Mouse (Mus musculus): ENCODE measurements around the gene Dda1.

Gene Dda1

DNA sequence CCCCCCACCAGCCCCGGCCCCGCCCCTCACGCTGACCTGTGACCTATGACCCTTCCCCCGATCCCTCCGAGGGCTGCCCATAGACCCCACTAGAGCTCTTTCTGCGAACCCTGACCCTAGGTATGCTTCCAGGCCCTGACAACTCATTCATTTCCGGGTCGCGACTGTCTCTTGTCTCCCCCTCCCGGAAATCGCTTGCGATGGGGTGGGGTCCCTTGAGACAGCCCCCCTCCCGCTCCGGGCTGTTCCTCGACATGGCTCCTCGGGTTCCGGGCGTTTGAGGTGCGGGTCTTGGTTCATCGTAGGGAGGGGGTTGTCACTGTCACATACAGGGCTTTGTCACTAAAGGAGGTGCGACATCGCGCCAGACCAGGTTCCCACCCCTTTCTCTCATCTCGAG lies 412 bp downstream of the Dda1 start:
- peak; percentile 60 to 66 for DNase-seq

GRCm38 (mm10) chr8:71470146-71470912 lies 1.3 kb downstream of the Dda1 start:
- DNase-seq = no peak

- DNase-seq = no peak
Measured at GRCm38 (mm10) chr8:71470913-71471255, 1.9 kb downstream of the Dda1 start.

DNA sequence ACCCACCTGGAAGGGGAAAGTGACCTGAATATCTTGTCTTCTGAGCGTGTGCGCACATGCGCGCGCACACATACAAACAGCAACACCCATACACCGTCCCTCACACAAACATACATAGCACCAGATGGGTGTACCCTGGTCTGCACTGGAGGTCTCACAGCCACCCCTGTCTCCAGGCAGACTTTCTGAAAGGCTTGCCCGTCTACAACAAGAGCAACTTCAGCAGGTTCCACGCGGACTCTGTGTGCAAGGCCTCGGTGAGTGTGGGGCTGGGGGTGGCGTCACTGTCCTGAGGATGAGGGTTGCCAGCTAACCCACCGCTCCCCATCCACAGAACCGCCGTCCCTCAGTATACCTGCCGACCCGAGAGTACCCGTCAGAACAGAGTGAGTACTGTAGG lies 2.9 kb downstream of the Dda1 start:
- no peak for DNase-seq

DNA sequence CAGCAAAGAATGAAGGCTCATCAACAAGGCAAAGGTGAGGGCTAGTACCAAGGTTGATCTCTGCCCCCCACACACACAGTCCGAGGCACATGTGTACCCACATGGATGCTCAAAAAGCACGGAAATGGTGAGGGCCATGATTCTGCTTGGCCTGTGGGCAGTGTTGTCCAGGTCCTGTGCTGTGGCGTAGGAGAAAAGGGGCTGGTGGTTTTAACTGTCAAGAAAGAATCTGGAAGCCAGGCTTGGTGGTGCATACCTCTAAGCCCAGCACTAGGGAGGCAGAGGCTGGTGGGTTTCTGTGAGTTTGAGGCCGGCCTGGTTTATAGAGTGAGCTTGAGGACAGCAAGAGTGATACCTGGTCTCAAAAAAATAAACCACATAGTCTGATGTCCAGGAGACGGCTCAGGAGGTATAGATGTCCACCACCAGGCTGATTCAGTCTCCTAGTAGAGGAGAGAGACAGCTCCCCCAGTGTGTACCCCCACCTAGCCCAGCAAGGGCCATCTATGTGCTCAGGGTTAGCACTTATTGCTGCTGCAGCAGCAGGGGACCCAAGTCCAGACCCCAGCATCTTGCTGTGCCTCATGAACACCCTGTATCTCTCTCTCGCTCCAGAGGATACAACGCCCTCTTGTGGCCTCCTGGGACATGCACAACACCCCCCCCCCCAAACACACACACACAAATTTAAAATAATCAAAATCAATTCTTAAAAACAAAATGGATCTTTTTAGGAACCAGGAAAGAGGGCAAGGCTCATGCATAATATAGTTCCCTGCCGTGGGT lies 3.8 kb downstream of the Dda1 start:
- DNase-seq = no peak

- DNase-seq = no peak
Measured at GRCm38 (mm10) chr8:71474344-71474743, 5.3 kb downstream of the Dda1 start.

DNA sequence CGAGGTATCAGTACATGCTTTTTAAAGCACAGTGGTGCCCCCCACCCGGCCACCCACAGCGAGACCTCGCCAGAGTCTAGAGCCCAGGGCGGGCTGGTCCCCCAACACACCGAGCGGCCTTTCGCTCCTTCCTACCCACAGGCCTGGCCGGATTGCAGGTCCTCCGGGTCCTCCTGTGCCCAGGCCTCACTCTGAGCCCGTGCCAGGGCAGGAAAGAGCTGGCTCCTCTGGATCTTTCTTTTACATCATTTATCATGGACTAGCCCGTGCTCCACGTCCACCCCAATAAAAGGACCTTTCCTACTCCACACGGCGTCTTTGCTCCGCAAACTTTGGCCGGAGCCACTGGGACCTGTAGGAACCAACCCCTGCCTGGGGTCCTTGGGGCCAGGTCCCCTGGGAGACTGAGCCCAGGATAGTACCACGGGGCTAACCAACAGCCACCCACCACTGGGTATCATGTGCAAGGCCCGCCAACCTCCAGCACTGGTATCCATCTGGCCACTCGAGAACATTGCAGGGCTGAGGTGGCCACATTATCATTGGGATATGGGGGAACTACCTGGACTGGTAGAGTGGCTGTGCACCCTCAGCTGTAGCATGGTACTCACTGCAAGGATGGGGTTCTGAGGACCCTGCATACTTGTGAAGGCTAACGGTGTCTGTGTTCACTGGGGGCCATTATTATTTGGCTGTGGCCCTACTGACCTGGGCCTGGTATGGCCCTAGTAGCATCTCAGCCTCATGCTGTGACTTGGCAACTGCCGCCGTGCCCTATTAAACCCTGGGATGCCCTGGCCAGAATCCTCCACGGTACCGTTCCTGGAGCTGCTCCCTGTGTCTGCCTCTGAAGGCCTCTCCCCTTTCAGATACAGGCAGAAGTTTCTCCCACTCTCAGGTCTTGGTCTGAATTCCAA lies 6.0 kb downstream of the Dda1 start:
- DNase-seq = no peak

DNA sequence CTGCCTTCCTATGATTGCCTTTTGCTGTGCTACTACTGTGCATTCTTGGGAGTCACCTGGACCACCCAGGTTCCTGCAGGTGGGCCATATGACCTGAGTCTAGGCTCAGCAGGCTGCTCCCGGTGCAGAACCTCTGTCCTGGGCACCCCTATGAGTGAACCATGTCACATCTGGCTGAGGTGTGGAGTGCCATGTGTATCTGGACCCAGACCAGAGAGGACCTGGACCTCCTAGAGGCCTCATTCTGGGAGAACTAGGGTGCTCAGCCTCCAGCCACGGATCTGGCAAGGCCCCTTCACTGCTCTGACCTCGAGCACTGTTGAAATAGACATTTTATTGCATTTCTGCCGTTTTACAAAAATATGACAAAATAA lies 6.7 kb downstream of the Dda1 start:
- DNase-seq = no peak

DNA sequence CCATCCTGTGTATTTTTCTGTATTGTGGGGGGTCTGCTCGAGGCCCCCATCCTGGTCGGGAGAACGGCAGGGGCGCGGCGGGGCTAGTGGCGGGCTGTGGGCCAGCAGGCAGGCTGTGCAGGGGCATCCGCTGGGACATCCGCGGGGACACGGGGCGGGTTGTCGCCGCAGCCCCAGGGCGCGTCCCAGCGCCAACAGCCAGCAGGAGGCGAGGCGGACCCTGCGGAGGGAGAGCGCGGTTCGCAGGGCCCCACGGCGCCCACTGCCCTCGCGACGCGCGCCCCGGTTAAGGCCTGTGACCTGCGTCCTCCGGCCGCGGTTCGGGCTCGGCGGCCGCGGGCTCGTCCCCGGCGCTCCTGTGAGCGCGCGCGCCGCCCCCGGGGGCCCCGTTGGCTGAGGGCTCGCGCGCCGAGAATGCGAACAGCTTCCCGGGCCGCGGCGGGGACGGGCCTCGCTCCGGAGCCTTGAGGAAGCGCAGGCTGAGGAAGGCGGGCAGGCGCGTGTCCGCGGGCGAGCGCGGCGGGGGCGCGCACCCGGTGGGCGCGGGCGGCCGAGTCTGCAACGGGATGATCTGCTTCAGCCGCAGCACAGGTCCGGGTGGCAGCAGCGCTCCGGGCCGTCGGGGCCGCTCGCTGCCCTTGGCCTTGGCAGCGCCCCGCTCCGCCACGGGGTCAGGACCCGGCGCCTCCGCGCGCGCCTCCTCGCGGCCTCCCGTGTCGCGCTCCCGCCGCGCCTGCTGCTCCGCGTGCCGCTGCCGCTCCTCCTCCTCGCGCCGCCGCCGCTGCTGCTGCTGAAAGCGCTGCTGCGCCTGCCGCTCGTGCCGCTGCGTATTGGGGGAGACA lies 7.3 kb downstream of the Dda1 start:
- DNase-seq = peak; percentile 84 to 93

DNA sequence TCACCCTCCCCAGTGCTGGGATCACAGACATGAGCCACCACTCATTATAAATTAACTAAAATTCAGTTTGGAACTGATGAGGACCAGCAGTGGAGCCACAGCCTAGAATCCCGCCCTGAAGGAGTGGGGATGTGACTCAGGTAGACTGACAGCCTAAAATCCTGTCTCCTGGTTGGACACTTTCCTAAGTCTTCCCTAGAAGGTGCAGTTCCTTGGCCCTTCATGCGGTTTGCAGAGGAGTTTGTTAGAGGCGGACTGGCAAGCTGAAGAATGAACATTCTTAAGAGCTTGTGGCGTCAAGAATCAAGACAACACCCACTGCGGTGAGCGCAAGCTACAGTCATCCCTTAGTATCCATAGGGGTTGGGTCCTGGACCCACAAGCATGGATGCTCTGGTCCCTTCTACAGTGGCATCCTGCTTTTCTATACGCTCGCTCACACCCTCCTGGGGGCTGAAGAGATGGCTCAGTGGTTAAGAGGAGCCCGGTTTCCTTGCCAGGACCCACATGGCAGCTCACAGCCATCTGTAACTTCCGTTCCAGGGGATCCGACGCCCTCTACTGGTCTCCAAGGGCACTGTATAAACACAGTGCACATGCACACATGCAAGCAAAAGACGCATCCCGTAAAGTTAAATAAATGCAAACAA lies 8.3 kb downstream of the Dda1 start:
- DNase-seq = peak in 1 of 2 experiments; percentile 38

- DNase-seq = no peak
Measured at GRCm38 (mm10) chr8:71478943-71479342, 9.9 kb downstream of the Dda1 start.

DNA sequence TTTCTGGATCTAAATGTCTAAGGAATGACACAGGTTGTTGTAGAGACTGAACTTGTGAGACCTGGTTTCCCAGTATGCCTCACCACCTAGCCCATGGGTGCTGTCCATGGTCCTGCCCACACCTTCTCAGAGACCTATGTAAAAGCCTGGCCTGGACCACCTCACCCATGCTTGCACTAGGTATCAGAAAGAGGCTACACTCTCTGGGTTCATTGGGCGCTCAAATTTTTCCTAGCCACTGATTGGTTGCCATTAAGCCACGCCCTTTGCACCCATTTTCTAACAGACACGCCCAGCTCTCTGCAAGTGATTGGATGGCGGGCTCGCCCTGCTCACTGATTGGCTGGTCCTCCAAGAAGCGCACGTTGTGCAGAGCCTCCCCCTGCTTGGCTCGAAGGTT lies 14.9 kb downstream of the Dda1 start:
- DNase-seq = peak; percentile 36 to 59

GRCm38 (mm10) chr8:71484736-71485135 lies 15.7 kb downstream of the Dda1 start:
- no peak for DNase-seq

GRCm38 (mm10) chr8:71485142-71486135 lies 16.4 kb downstream of the Dda1 start, which contains the start of gene Ano8:
Gene Ano8, minus strand, starts transcription at chr8:71485963.
- DNase-seq = peak; percentile 87 to 90

DNA sequence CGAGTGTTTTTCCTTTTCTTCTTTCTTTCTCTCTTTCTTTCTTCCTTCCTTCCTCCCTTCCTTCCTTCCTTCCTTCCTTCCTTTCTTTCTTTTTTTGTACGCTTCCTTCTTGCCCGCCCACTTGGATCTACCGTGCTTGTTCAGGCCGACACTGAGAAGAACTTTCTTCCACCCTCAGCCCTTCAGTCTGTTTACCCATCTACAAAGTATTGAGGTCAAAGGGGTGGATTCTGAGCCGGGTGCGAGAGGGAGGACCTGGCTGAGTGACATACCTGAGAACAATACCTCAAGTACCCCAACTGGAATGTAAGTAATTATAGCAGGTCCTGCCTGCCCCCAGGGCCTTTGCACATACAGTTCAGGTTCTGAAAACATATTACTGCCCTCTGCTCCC lies 17.1 kb downstream of the Dda1 start:
- DNase-seq = no peak

DNA sequence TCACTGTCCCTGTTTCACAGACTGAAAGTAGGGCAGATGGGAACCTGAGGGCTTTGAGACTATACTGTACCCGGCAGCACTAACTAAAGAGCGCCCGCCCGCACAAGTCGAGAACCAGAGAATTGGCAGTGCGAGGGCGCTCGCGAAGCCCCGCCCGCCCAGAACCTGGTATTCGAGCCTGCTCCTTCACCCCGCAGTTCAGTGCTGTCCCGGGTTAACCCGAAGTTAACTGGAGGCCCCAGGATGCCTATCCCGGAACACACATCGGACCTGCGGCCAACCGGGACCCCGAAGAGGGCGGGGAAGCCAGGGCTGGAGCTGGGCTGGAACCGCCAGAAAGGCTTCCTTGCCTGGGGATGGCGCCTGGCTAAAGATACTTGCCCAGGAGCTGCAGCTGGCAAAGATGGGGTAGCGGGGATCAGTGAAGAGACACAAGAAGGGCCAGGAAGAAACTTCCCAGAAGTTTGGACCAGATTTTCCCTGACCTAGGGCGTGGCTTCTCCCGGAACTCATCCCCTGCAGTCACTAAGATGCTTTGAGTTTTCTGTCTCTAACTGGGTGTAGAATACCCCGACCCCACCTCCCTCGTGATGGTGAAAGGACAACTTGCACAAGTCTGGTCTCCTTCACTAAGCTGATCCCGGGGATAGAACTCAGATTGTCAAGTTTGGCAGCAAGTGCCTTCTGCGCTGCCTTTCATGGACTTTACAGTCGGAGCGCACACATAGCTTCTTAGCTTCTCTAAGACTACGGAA lies 18.9 kb downstream of the Dda1 start, which contains the start of gene Gtpbp3:
TSS of gene Gtpbp3 (plus strand) at position 413 of the 755 bp plus-strand sequence.
- peak; percentile 86 to 89 for DNase-seq

GRCm38 (mm10) chr8:71488454-71488853 lies 19.5 kb downstream of the Dda1 start:
- peak; percentile 90 to 93 for DNase-seq

- peak; percentile 89 to 92 for DNase-seq
Measured at GRCm38 (mm10) chr8:71495039-71495438, 26.0 kb downstream of the Dda1 start.

DNA sequence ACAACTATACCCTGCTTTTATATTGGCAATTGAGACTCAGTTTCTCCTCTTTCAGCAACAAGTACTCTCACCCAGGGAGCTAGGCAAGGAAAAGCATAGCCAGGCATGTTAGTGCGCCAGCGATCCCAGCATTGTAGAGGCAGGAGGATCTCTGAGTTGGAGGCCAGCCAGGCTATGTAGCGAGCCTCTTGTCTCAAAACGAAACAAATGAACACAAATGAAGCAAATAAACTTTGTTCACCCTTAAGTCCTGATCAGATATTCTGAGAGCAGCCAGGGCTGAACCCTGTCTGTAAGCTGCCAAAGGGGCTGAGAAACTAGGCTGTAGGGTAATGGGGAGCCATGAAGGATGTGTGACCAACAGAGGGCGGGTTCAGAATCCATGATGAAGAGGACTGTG lies 26.8 kb downstream of the Dda1 start:
- peak in 1 of 2 experiments; percentile 31 for DNase-seq

DNA sequence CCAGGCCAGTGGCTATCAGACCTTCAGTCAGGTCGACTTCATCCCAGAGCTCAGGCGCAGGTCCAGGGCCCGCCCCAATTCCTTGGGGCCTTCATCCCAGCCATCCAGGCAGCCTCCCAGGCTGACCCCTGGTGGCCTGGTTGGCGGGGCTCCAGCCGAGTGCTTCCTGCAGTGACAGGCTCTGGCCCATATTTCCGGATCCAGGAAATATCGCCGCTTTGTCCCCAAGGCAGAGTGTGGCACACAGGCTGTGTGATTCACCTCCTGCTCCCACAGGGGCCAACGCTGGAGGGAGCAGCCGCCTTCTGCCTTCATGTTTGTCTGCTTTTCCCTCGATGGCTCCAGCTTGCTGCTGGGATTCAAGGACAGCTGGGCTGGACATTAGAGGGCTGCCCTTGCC lies 27.5 kb downstream of the Dda1 start:
- peak; percentile 92 to 96 for DNase-seq

Data from lung, postnatal 4 days (tissue).